Mouse (Mus musculus) neural tube, postnatal 0 days (tissue): Measurements from ENCODE around the gene Ccar1. TPM values are rescaled to one million over a fixed set of nuclear protein-coding genes. Genes with fewer than 3 reads are reported as not detected.

Experiments
- polyA plus RNA-seq: library from polyadenylated mRNA; unstranded; fragments of >200 nt; fragmentation: Nextera tagmentation; extraction: Ambion mirVana; gene quantifications from 2 replicates; pipeline ENCODE4 v1.2.1, GENCODE M21; 2015

Gene Ccar1
- polyA plus RNA-seq = 58.2 and 63.9 TPM in 2 replicates

DNA sequence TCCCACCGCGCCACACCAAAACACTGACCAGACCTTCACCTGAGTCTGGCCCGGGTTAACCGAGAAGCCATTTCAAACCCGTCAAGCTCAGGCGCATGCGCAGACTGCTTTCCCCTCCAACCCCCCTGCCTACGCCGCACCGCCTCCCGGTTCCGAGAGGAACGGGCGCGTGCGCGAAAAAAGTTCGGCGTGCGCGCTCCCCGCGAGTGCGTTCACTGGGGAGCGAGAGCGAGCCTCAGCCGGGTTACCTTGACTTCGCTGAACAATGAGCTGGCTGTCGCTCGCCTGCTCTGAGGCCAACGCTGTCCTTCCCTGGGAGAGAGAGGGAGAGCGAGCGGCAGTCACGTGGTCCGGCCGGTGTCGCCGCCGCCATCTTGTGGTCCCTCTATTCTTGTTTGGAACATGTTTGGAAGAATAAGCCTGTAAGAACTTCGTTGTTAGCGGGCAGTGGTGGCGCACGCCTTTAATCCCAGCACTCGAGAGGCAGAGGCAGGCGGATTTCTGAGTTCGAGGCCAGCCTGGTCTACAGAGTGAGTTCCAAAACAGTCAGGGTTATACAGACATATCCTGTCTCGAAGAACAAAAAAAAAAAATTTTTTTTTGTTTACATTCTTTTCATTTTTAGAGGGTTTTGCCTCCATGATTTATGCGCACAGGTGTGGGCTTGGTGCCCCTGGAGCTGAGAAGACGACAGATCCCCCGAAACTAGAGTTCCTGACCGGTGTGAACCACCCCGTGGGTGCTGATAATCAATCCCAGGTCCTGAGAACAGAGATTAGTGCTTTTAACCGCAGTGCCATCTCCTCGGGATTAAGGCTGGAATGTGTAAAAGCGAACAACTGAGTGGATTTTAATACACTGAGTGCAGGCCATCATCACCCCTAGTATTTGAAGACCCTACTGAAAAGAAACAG is at the start of gene Ccar1:
Ccar1 (minus strand) TSS at position 110 of the 914 bp plus-strand sequence.

DNA sequence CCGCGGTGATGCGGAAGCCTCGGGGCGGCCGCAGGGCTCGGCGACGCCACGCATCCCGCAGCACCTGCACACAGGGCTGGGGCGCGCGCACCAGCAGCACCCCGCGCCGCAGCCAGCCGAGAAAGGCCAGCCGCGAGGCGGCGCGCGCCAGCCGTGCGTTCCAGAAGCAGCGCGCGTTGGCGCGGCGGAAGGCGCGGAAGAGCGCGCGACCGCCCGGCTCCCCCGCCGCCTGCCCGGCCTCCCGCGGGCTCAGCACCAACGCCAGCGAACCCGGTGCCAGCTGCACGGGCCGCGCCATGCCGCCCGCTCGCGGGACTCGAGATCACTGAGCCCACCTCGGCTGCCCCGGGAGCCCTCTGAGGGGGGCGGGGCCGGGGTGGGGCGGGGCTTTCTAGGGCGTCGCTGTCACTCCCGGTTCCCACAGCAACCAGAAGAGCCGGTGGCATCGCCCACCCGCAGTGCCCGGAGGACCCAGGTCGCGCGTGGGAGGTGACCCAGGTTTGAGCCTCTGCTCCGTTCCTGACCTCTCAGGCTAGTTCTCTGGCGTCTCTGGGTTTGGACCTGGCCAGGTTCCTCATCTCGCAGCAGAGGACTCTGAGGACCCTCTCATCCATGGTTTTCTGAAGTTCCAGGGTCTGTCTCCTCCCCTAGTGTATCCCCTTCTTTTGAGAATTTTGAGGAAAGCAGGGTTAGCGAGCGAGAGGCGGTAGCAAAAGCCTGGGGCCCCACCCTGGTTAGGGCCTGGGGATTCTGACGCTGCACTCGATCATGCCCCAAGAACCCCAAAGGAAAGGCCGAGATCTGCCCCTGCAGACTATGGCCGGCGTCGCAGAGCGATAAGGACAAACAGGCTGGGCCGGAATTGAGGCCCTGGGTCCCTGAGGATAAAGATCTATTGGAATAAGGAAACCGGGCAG is 66.1 kb downstream of the Ccar1 start, which contains the start of gene Stox1:
Stox1 (minus strand) TSS at position 358 of the 917 bp plus-strand sequence.

Other genes starting within 250 kb of the Ccar1 start
- 81.6 and 85.5 TPM in 2 replicates for gene Kif1bp, start 213.8 kb downstream of the Ccar1 start, polyA plus RNA-seq
- 8.4 and 9.2 TPM in 2 replicates for gene Ddx21, start 190.0 kb downstream of the Ccar1 start, polyA plus RNA-seq
- 67.3 and 69.3 TPM in 2 replicates for gene Ddx50, start 141.1 kb downstream of the Ccar1 start, polyA plus RNA-seq
- 3.3 and 5.6 TPM in 2 replicates for gene Stox1, start 66.2 kb downstream of the Ccar1 start, polyA plus RNA-seq
- gene Tet1, start 116.7 kb upstream of the Ccar1 start, polyA plus RNA-seq = 34.6 and 41.2 TPM in 2 replicates
- gene Slc25a16, start 128.3 kb upstream of the Ccar1 start, polyA plus RNA-seq = 15.2 and 15.3 TPM in 2 replicates
- 3.0 and 4.4 TPM in 2 replicates for gene Dna2, start 154.7 kb upstream of the Ccar1 start, polyA plus RNA-seq
- gene Rufy2, start 187.9 kb upstream of the Ccar1 start, polyA plus RNA-seq = 62.1 and 64.2 TPM in 2 replicates
- 61.6 and 68.6 TPM in 2 replicates for gene Hnrnph3, start 231.9 kb upstream of the Ccar1 start, polyA plus RNA-seq
- gene Pbld2, start 232.0 kb upstream of the Ccar1 start, polyA plus RNA-seq = 0.54 and 0.66 TPM in 2 replicates